Mouse (Mus musculus): Measurements from ENCODE around the gene Trp53i11.

- TF ChIP-seq CTCF (IDR thresholded peaks at IDR 0.05; ENCODE audit: insufficient read depth, low read depth, low read length) (no peak), POLR2A (IDR thresholded peaks at IDR 0.05; ENCODE audit: insufficient read depth, low read depth, low read length) (no peak)
Measured at GRCm38 (mm10) chr2:93193806-93194205, 6.5 kb downstream of the Trp53i11 start.

Data from olfactory bulb, adult 2 months (tissue).